Mouse (Mus musculus) myocyte (in vitro differentiated cells): Measurements from ENCODE around the gene 1700001J03Rik. TPM values are rescaled to one million over a fixed set of nuclear protein-coding genes. Genes with fewer than 3 reads are reported as not detected.

Experiments
- H3K27me3 ChIP-seq: one replicate; pipeline ENCODE4 v1.6.1; 2011; ENCODE audit not compliant: control insufficient read depth, insufficient read depth, insufficient read length
- H3K36me3 ChIP-seq: one replicate; pipeline ENCODE4 v1.6.1; 2011; ENCODE audit not compliant: control insufficient read depth, insufficient read depth
- H3K4me2 ChIP-seq: one replicate; pipeline ENCODE4 v1.6.1; 2011; ENCODE audit warnings: low read depth, control low read depth
- H3K4me3 ChIP-seq: one replicate; pipeline ENCODE4 v1.5.1; 2011; ENCODE audit warnings: mild to moderate bottlenecking, control low read depth, moderate library complexity
- H3K79me2 ChIP-seq: one replicate; pipeline ENCODE4 v1.6.1; 2011; ENCODE audit not compliant: control insufficient read depth, insufficient read depth
- H3ac ChIP-seq: one replicate; pipeline ENCODE4 v1.6.1; 2011; ENCODE audit not compliant: control insufficient read depth, insufficient read length
- CEBPB ChIP-seq: IDR thresholded peaks from 2 replicates; pipeline ENCODE4 v1.6.1; 2011; ENCODE audit warnings: mild to moderate bottlenecking, moderate library complexity; ENCODE audit not compliant: poor library complexity, insufficient read depth, severe bottlenecking
- E2F4 ChIP-seq: IDR thresholded peaks from one replicate; pipeline ENCODE4 v1.6.1; 2011; ENCODE audit warnings: mild to moderate bottlenecking, control low read depth, moderate library complexity; ENCODE audit not compliant: insufficient read depth
- POLR2AphosphoS2 ChIP-seq: IDR thresholded peaks from one replicate; pipeline ENCODE4 v1.6.1; 2011; ENCODE audit warnings: low read depth, control low read depth; ENCODE audit not compliant: insufficient read length
- REST ChIP-seq: IDR thresholded peaks from one replicate; pipeline ENCODE4 v1.6.1; 2011; ENCODE audit warnings: mild to moderate bottlenecking, control low read depth, moderate library complexity; ENCODE audit not compliant: insufficient read depth, insufficient read length
- SRF ChIP-seq: IDR thresholded peaks from one replicate; pipeline ENCODE4 v1.6.1; 2011; ENCODE audit warnings: low read depth; ENCODE audit not compliant: control insufficient read depth, insufficient read length
- TCF12 ChIP-seq: IDR thresholded peaks from one replicate; pipeline ENCODE4 v1.6.1; 2011; ENCODE audit warnings: mild to moderate bottlenecking, control low read depth; ENCODE audit not compliant: poor library complexity, insufficient read depth, severe bottlenecking
- TCF3 ChIP-seq: IDR thresholded peaks from one replicate; pipeline ENCODE4 v1.6.1; 2011; ENCODE audit warnings: low read depth, control low read depth; ENCODE audit not compliant: insufficient read length
- USF1 ChIP-seq: IDR thresholded peaks from one replicate; pipeline ENCODE4 v1.6.1; 2011; ENCODE audit warnings: low read depth, mild to moderate bottlenecking, control low read depth, moderate library complexity
- polyA plus RNA-seq: library from polyadenylated mRNA; unstranded; fragments of >200 nt; fragmentation: generic; extraction: Trizol; gene quantifications from one replicate; pipeline ENCODE4 v1.2.1, GENCODE M21; 2012; ENCODE audit warnings: missing spikeins

The 1700001J03Rik gene
- polyA plus RNA-seq, 1 experiment, result not detected

DNA sequence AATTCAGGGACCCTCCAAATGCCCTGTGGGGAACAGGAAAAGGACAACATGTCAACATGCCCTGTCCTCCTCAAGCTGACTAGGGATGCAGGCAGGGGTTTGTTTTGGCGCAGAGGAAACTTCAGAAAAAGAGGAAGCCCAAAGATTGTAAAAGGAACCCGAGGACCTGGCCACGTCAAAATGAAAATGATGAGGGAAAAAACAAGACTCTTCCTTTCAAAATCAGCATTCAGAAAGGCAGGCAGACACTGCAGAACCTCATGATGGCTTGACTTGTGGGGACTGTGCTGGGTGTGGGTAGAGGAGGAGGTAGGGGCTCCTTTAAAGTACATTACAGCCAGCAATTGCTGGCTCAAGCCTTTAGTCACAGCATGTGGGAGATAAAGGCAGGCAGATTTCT is 34.6 kb downstream of the 1700001J03Rik start:
- no peak overlapping the region for H3K4me2 ChIP-seq
- no peak overlapping the region for H3ac ChIP-seq
- H3K27me3 ChIP-seq, result no peaks in the 10 kb centered on the region
- no peak overlapping the region for H3K4me3 ChIP-seq
- H3K79me2 ChIP-seq, result no peaks in the 10 kb centered on the region
- no peaks in the 10 kb centered on the region for H3K36me3 ChIP-seq
- TF ChIP-seq TCF3, result no peak

DNA sequence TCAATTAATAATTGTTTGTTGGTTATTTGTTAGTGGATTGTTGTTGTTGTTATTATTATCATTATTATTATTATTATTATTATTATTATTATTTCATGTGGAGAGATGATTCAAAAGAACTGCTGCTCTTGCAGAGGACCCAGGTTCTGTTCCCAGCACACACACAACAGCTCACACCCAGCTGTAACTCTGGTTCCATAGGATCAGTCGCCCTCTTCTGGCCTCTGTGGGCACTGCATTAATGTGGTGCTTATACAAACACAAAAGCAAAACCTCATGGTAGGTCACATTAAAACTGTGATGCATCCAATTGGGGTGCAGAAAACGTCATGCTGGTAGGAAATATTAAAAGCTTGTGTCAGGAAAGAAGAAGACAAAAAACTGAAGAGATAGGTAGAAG is 37.2 kb downstream of the 1700001J03Rik start:
- no peak overlapping the region for H3ac ChIP-seq
- no peaks in the 10 kb centered on the region for H3K36me3 ChIP-seq
- TF ChIP-seq REST (no peak), TCF3 (no peak), USF1 (no peak), TCF12 (no peak), CEBPB (no peak), E2F4 (no peak), SRF (no peak), POLR2AphosphoS2 (no peak)
- no peak overlapping the region for H3K4me2 ChIP-seq
- H3K4me3 ChIP-seq, result no peak overlapping the region
- H3K27me3 ChIP-seq, result no peaks in the 10 kb centered on the region
- H3K79me2 ChIP-seq, result no peaks in the 10 kb centered on the region

Other genes with a start within 250 kb of the 1700001J03Rik start
- not detected for gene Cyp3a25, start 175.7 kb downstream of the 1700001J03Rik start, polyA plus RNA-seq
- gene Cyp3a59, start 106.0 kb downstream of the 1700001J03Rik start, polyA plus RNA-seq, result not detected
- gene Gm5565, start 24.8 kb downstream of the 1700001J03Rik start, polyA plus RNA-seq, result not detected
- not detected for gene Gm6309, start 14.6 kb downstream of the 1700001J03Rik start, polyA plus RNA-seq
- gene Rnf6, start 36.3 kb upstream of the 1700001J03Rik start, polyA plus RNA-seq, result 17.2 TPM
- gene Cdk8, start 45.9 kb upstream of the 1700001J03Rik start, polyA plus RNA-seq, result 11.0 TPM
- gene Wasf3, start 199.7 kb upstream of the 1700001J03Rik start, polyA plus RNA-seq, result not detected